ENCODE assay signal across 13 mouse cellular contexts in the genomic region with DNA sequence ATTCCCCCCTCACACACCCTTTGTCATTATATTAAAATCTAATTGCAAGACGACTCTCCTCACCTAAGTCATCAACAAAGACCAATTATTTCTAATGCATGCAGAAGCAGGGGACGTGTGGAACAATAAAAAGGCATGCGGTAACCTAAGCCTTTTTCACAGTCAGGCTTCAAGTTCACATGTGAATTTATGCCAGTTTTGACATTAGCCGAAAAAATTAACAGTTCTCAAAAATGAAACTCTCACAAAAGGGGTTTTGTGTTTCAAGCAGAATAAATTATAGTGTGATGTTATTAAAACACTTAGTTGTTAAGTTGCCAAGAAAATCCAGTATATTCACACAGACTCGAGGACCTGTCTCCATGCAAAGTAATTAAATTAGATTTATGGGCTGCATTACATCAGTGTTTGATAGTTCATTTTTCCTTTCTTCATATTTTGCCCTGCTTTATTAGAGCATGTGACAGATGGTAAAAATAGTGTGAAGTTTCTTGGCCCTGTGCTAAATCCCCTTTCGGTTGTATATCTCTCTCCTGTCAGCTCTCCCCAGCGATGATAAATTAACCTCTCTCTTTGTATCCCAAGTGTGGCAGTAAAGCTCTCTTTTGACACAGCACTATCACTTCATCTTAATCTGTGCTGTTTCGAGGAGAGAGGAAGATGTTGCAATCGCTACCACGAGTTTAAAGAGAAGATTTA.
DNase-seq lines count a peak whose midpoint lies in the region; ATAC-seq and TF ChIP-seq lines count a peak whose summit lies in the region.
"Had no signal": no experiment of that assay in that cellular context is flagged by ENCODE, and none has a peak within 500 bp of the region (broad histone marks: within the 10 kb centered on the region; RNA-seq: fewer than 3 reads in every experiment).

No protein-coding gene starts in this region.

- DNase-seq in lung, postnatal 0 days (ENCODE audit: low spot score) = peak; percentile 8
- no peak for DNase-seq in lung, postnatal 25 days (ENCODE audit: low spot score)
- peak; percentile 79 for DNase-seq in brain, embryonic 14.5 days (ENCODE audit: low read depth)
- DNase-seq in cerebellum, adult 18-20 months = no peak
- DNase-seq in cerebellum, adult 11-12 months = no peak
- DNase-seq in kidney, adult 2 months = no peak
- DNase-seq: kidney, postnatal 36 days had no signal

- 39% methylated on average over 10 of the region's 10 CpGs for WGBS in lung, postnatal 0 days
- WGBS in hindbrain, embryonic 13.5 days = 32% methylated on average over 10 of the region's 10 CpGs
- 36% methylated on average over 10 of the region's 10 CpGs for WGBS in midbrain, embryonic 15.5 days
- WGBS in kidney, adult 2 months = 37% methylated on average over 10 of the region's 10 CpGs

- H3K4me3 ChIP-seq in lung, postnatal 0 days (ENCODE audit: low read depth, low read length) = no peak overlapping the region
- no peak overlapping the region for H3K4me3 ChIP-seq in hindbrain, embryonic 13.5 days
- no peak overlapping the region for H3K4me3 ChIP-seq in midbrain, embryonic 15.5 days
- no peak overlapping the region for H3K4me3 ChIP-seq in kidney, adult 2 months (ENCODE audit: insufficient read depth, low read depth, low read length)
- H3K4me3 ChIP-seq: embryonic facial prominence, embryonic 12.5 days; heart, embryonic 12.5 days; liver, embryonic 15.5 days had no signal

- no peak overlapping the region for H3K4me2 ChIP-seq in lung, postnatal 0 days (replicated peaks; ENCODE audit: low read depth, low read length)
- no peak overlapping the region for H3K4me2 ChIP-seq in hindbrain, embryonic 13.5 days
- H3K4me2 ChIP-seq in midbrain, embryonic 15.5 days = no peak overlapping the region
- H3K4me2 ChIP-seq: embryonic facial prominence, embryonic 12.5 days; heart, embryonic 12.5 days; liver, embryonic 15.5 days had no signal

- no peak overlapping the region for H3K27ac ChIP-seq in lung, postnatal 0 days (ENCODE audit: low read length)
- H3K27ac ChIP-seq in hindbrain, embryonic 13.5 days = peak overlapping the region; percentile 71
- H3K27ac ChIP-seq in midbrain, embryonic 15.5 days = peak overlapping the region; percentile 21
- no peak overlapping the region for H3K27ac ChIP-seq in kidney, adult 2 months (ENCODE audit: insufficient read depth, low read depth, low read length)
- H3K27ac ChIP-seq: embryonic facial prominence, embryonic 12.5 days; liver, embryonic 15.5 days had no signal

- no peak overlapping the region for H3K9ac ChIP-seq in lung, postnatal 0 days (replicated peaks; ENCODE audit: low read depth)
- H3K9ac ChIP-seq in hindbrain, embryonic 13.5 days = no peak overlapping the region
- H3K9ac ChIP-seq in midbrain, embryonic 15.5 days = no peak overlapping the region
- H3K9ac ChIP-seq: embryonic facial prominence, embryonic 12.5 days; heart, embryonic 12.5 days; liver, embryonic 15.5 days had no signal

- H3K27me3 ChIP-seq in lung, postnatal 0 days (replicated peaks; ENCODE audit: insufficient read depth, low read length) = no peaks in the 10 kb centered on the region
- 0 out of 2 replicates have a peak, but pooled peaks cover 4% of the 10 kb centered on the region for H3K27me3 ChIP-seq in hindbrain, embryonic 13.5 days
- no peaks in the 10 kb centered on the region for H3K27me3 ChIP-seq in midbrain, embryonic 15.5 days (replicated peaks)
- no peaks in the 10 kb centered on the region for H3K27me3 ChIP-seq in kidney, adult 2 months (replicated peaks; ENCODE audit: control insufficient read depth, insufficient read depth, low read length)
- H3K27me3 ChIP-seq: liver, embryonic 15.5 days had no signal

- no peak for TF ChIP-seq EP300 in lung, postnatal 0 days (IDR thresholded peaks at IDR 0.05)

- no peaks in the 10 kb centered on the region for H3K9me3 ChIP-seq in lung, postnatal 0 days (ENCODE audit: low read length)
- H3K9me3 ChIP-seq in hindbrain, embryonic 13.5 days = no peaks in the 10 kb centered on the region
- H3K9me3 ChIP-seq in midbrain, embryonic 15.5 days = no peaks in the 10 kb centered on the region
- H3K9me3 ChIP-seq: embryonic facial prominence, embryonic 12.5 days; G1E; heart, embryonic 12.5 days; liver, embryonic 15.5 days had no signal

- no peaks in the 10 kb centered on the region for H3K4me1 ChIP-seq in lung, postnatal 0 days (ENCODE audit: insufficient read depth, low read depth, low read length)
- peaks cover 22% of the 10 kb centered on the region for H3K4me1 ChIP-seq in hindbrain, embryonic 13.5 days (replicated peaks)
- H3K4me1 ChIP-seq in midbrain, embryonic 15.5 days = peaks cover 17% of the 10 kb centered on the region
- H3K4me1 ChIP-seq in kidney, adult 2 months (ENCODE audit: control insufficient read depth, insufficient read depth, low read length) = no peaks in the 10 kb centered on the region
- H3K4me1 ChIP-seq: heart, embryonic 12.5 days; liver, embryonic 15.5 days had no signal

- TF ChIP-seq POLR2A in brain, embryonic 14.5 days (IDR thresholded peaks at IDR 0.05; ENCODE audit: borderline replicate concordance, extremely low read depth, insufficient read depth, insufficient read length, poor library complexity, severe bottlenecking) = no peak
- TF ChIP-seq POLR2A in kidney, adult 2 months (IDR thresholded peaks at IDR 0.05; ENCODE audit: low read depth, low read length) = no peak

- H3K36me3 ChIP-seq in lung, postnatal 0 days (ENCODE audit: insufficient read depth, low read length) = no peaks in the 10 kb centered on the region
- no peaks in the 10 kb centered on the region for H3K36me3 ChIP-seq in hindbrain, embryonic 13.5 days
- no peaks in the 10 kb centered on the region for H3K36me3 ChIP-seq in midbrain, embryonic 15.5 days (replicated peaks)
- H3K36me3 ChIP-seq in kidney, adult 2 months (ENCODE audit: control insufficient read depth, insufficient read depth, low read length) = no peaks in the 10 kb centered on the region
- H3K36me3 ChIP-seq: embryonic facial prominence, embryonic 12.5 days; G1E; heart, embryonic 12.5 days; liver, embryonic 15.5 days had no signal

- no peak for ATAC-seq in lung, postnatal 0 days
- peak; percentile 72 for ATAC-seq in hindbrain, embryonic 13.5 days (ENCODE audit: low FRiP score)
- ATAC-seq in midbrain, embryonic 15.5 days (replicated peaks) = no peak

- no peak for TF ChIP-seq CTCF in lung, postnatal 0 days (IDR thresholded peaks at IDR 0.05)
- TF ChIP-seq CTCF in brain, embryonic 14.5 days (IDR thresholded peaks at IDR 0.05; ENCODE audit: borderline replicate concordance, extremely low read depth, insufficient read depth, insufficient read length) = no peak
- no peak for TF ChIP-seq CTCF in kidney, adult 2 months (conservative IDR thresholded peaks at IDR 0.05; ENCODE audit: insufficient read depth, insufficient read length, low read depth, low read length)

Comparison
In these comparisons a context has a peak if more than half of its experiments do, and no peak if none do; other contexts are left out.
1. DNase-seq: peak in lung, postnatal 0 days (single experiment) and brain, embryonic 14.5 days (single experiment); none in lung, postnatal 25 days (single experiment), cerebellum, adult 18-20 months (0 of 2), cerebellum, adult 11-12 months (single experiment) and kidney, adult 2 months (single experiment).
2. H3K27ac ChIP-seq: peak in hindbrain, embryonic 13.5 days (single experiment) and midbrain, embryonic 15.5 days (single experiment); none in lung, postnatal 0 days (single experiment) and kidney, adult 2 months (single experiment).